Mouse (Mus musculus) lung, embryonic 16.5 days (tissue): ENCODE results near the gene Neurl3. TPM values are rescaled to one million over a fixed set of nuclear protein-coding genes. Genes with fewer than 3 reads are reported as not detected.

Source experiments
- ATAC-seq: fragments of 200-750 bp; cut with Nextera tagmentation; 2 replicates; pipeline ENCODE4 v1.8.0; 2017; ENCODE audit warnings: low read depth, mild to moderate bottlenecking, moderate library complexity
- H3K27ac ChIP-seq: fragments of 300-500 bp; sonication (generic); 2 replicates; pipeline ENCODE4 v1.5.1; 2014; ENCODE audit warnings: mild to moderate bottlenecking, control low read depth, low read length
- H3K27me3 ChIP-seq: fragments of 300-500 bp; sonication (generic); 2 replicates; pipeline ENCODE4 v1.6.1; 2014; ENCODE audit warnings: low read depth, low read length, mixed read lengths; ENCODE audit not compliant: control insufficient read depth, insufficient read depth
- H3K36me3 ChIP-seq: fragments of 300-500 bp; sonication (generic); 2 replicates; pipeline ENCODE4 v1.6.1; 2014; ENCODE audit warnings: low read length; ENCODE audit not compliant: control insufficient read depth, insufficient read depth
- H3K4me1 ChIP-seq: fragments of 300-500 bp; sonication (generic); replicated peaks from 2 replicates; pipeline ENCODE4 v1.6.1; 2014; ENCODE audit warnings: low read length, mixed read lengths; ENCODE audit not compliant: control insufficient read depth, insufficient read depth
- H3K4me2 ChIP-seq: fragments of 300-500 bp; sonication (generic); 2 replicates; pipeline ENCODE4 v1.6.1; 2014; ENCODE audit warnings: low read depth, low read length, control low read depth
- H3K4me3 ChIP-seq: fragments of 300-500 bp; sonication (generic); 2 replicates; pipeline ENCODE4 v1.5.1; 2014; ENCODE audit warnings: mild to moderate bottlenecking, low read length, control low read depth
- H3K9ac ChIP-seq: fragments of 300-500 bp; sonication (generic); 2 replicates; pipeline ENCODE4 v1.6.1; 2014; ENCODE audit warnings: low read length, control low read depth
- H3K9me3 ChIP-seq: fragments of 300-500 bp; sonication (generic); 2 replicates; pipeline ENCODE4 v1.6.1; 2016; ENCODE audit warnings: low read length; ENCODE audit not compliant: control insufficient read depth
- WGBS: fragments of 180-500 bp; shearing (Covaris S2); extraction: QIAGEN DNeasy Blood & Tissue Kit; methylation state at CpG from one replicate; pipeline ENCODE4 v1.1.7; 2014; 5-methylcytosine and 5-hydroxymethylcytosine counted together
- polyA plus RNA-seq: library from polyadenylated mRNA; unstranded; fragments of >200 nt; fragmentation: Nextera tagmentation; extraction: Ambion mirVana; gene quantifications from 2 replicates; pipeline ENCODE4 v1.2.1, GENCODE M21; 2015

Neurl3 gene
- polyA plus RNA-seq, 1 experiment from 2014 or later = 7.5 TPM

DNA sequence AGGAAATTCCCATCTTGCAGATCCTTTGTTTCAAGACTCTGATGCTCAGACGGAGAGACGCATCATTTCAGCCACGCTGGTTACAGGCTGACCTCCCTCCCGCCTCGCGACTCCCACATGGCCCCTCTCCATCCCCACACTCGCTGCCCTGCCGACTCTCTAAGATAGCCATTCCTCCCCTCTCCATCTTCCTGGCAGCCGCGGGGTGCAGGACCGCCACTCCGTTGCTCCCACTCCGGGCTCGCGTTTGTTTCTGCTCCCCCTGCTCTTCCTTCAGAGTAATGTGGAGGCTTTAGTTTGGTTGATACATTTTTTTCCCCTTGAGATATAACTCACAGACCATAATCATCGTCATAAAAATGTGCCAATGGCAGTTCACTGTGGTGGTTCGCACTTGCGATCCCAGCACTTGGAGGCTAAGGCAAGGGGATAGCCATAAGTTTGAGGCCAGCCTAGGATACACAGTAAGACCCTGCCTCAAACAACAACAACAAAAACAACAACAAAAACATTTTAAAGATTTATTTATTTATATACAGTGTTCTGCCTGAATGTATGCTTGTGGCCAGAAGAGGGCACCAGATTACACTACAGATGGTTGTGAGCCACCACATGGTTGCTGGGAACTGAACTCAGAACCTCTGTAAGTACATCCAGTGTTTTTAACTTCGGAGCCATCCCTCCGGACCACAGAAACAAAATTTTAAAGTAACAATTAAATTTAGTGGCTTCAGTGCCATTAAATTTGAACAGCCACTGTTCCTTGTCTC lies 18.4 kb downstream of the Neurl3 start:
- 0 out of 2 replicates have a peak, but pooled peaks cover 2% of the 10 kb centered on the region for H3K36me3 ChIP-seq
- 27% methylated on average over 20 of the region's 20 CpGs for WGBS
- no peak overlapping the region for H3K27ac ChIP-seq
- H3K9me3 ChIP-seq = peaks cover 8% of the 10 kb centered on the region
- peaks cover 3% of the 10 kb centered on the region for H3K27me3 ChIP-seq
- no peak overlapping the region for H3K4me2 ChIP-seq
- H3K4me1 ChIP-seq = no peaks in the 10 kb centered on the region; the same call in 1 of the 2 replicates
- H3K4me3 ChIP-seq = no peak overlapping the region
- H3K9ac ChIP-seq = no peak overlapping the region
- ATAC-seq = no peak

DNA sequence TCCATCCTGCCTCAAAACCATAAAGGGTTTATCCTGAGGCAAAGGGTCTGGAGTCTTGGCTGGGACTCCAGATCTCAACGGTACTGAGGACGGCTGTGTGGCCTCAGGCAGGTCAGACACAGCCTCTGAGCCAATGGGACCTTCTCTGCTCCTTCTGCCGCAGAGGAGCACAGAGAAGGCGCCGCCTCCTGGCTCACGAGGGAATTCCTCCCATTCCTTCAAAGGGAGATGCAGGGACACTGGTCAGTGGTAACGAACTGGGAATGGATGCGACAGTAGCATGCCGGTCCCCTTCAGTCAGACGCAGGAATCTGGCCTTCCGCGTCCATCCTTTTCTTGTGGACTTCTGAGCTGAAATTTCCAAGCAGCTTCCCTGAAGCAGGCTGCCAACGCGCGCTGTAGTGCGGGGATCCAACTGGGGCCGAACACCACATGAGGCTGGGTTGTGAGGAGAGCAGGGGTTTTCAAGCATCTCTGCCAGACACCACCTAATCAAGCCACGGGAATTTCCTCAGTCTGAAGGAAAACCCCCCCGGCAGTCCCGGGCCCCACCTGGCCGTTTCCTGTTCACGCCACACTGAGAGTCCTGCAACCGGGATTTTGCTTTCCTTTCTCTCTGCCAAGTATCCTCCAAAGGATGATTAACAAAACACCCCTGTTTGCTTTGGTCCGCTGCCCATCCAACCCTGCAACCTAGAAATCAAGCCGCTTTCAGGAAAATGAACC lies 19.7 kb downstream of the Neurl3 start:
- 0 out of 2 replicates have a peak, but pooled peaks cover 2% of the 10 kb centered on the region for H3K36me3 ChIP-seq
- H3K4me3 ChIP-seq = peak overlapping the region; percentile 20; the same call in 1 of the 2 replicates
- no peak overlapping the region for H3K27ac ChIP-seq
- peaks cover 3% of the 10 kb centered on the region for H3K27me3 ChIP-seq
- H3K9me3 ChIP-seq = peaks cover 8% of the 10 kb centered on the region
- 7% methylated on average over 25 of the region's 25 CpGs for WGBS
- peak overlapping the region; percentile 37 for H3K9ac ChIP-seq
- no peaks in the 10 kb centered on the region; the same call in 1 of the 2 replicates for H3K4me1 ChIP-seq
- peak overlapping the region; percentile 50 for H3K4me2 ChIP-seq
- ATAC-seq = peak; percentile 43; the same call in 1 of the 2 replicates

DNA sequence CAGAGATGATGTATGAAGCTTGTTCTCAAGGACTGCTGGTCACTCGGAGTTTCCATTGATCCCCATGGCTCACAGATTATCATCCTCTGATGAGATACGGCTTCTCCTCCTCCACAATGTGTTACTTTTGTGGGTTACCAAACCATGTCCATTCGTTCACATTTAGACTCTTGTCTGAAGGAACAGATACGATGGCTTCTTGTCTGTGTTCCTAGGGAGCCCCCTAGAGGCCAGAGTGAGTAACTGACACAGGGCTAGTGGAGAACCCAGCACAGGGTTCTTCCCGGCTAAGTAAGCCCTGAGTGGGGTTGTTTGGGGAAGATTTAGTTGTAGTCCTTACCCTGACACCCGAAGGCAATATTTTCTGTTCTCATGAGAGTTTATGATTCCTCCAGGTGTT lies 21.7 kb downstream of the Neurl3 start:
- H3K4me1 ChIP-seq = no peaks in the 10 kb centered on the region; the same call in 1 of the 2 replicates
- H3K9me3 ChIP-seq = peaks cover 5% of the 10 kb centered on the region
- 4% methylated on average over 6 of the region's 6 CpGs for WGBS
- H3K9ac ChIP-seq = no peak overlapping the region
- ATAC-seq = peak; percentile 68
- H3K27ac ChIP-seq = no peak overlapping the region
- H3K27me3 ChIP-seq = peaks cover 3% of the 10 kb centered on the region
- no peak overlapping the region for H3K4me2 ChIP-seq
- 0 out of 2 replicates have a peak, but pooled peaks cover 2% of the 10 kb centered on the region for H3K36me3 ChIP-seq
- no peak overlapping the region for H3K4me3 ChIP-seq

DNA sequence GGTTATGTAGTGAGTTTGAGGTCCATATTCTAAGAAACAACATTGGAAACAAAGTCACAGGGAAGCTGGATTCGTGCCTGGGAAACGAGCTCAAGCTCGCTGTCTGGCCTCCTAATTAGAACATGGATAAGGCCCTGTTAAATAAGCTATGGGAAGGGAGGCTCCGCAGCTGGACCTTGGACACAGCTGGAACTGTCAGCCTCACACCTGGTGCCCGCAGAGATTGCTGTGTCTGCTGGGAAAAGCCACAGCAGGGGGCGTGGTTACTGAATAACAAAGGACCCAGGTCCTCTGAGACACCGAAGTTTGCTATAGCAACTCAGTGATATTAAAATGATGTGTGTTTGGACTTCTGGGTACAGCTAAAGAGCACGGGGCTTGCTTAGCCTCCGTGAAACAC lies 23.1 kb downstream of the Neurl3 start:
- H3K4me3 ChIP-seq = no peak overlapping the region
- no peak for ATAC-seq
- H3K4me1 ChIP-seq = no peaks in the 10 kb centered on the region; the same call in 1 of the 2 replicates
- peaks cover 2% of the 10 kb centered on the region for H3K9me3 ChIP-seq
- no peak overlapping the region for H3K9ac ChIP-seq
- WGBS = 11% methylated on average over 9 of the region's 9 CpGs
- 0 out of 2 replicates have a peak, but pooled peaks cover under 1% of the 10 kb centered on the region for H3K36me3 ChIP-seq
- no peak overlapping the region for H3K27ac ChIP-seq
- H3K27me3 ChIP-seq = peaks cover 3% of the 10 kb centered on the region; the same call in 1 of the 2 replicates
- no peak overlapping the region for H3K4me2 ChIP-seq

DNA sequence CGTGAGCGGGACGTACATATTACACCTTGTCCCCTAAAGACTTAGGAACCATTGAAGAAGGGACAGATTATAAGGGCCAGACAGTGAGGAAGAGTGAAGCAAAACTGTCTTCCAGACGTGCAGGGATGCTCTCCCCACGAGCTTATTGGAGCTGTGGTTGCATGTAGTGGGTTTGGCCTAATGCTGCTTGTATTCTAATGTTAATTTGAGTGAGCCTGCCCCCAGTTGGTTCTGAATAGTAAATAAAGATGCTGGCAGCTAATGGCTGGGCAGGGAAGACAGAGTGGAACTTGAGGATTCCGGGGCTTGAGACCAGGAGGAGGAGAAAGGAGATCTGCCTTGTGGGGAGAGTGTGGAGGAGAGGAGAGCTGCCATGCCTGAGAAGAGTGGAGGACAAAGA lies 27.8 kb downstream of the Neurl3 start:
- H3K4me3 ChIP-seq = no peak overlapping the region
- no peak overlapping the region for H3K27ac ChIP-seq
- ATAC-seq = no peak
- H3K9ac ChIP-seq = no peak overlapping the region
- peaks cover 8% of the 10 kb centered on the region for H3K4me1 ChIP-seq
- no peaks in the 10 kb centered on the region for H3K36me3 ChIP-seq
- WGBS = 60% methylated on average over 6 of the region's 6 CpGs
- no peaks in the 10 kb centered on the region for H3K27me3 ChIP-seq
- no peak overlapping the region for H3K4me2 ChIP-seq
- no peaks in the 10 kb centered on the region for H3K9me3 ChIP-seq

DNA sequence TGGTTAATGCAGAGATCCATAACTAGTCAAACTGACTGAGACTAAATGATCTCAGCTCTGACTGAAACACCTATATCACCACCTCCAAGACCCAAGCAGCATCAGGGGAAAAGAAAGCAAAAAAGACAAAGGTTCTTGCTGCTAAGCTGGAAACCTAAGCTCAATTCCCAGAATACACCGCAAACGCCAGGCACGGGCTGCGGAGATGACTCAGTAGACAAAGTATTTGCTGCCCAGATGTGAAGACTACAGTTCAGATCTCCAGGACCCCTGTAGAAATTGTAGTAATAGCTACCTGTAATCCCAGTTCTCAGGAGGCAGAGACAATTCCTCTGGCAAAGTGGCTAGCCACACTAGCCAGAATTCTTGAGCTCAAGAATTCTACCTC lies 29.7 kb downstream of the Neurl3 start:
- H3K4me2 ChIP-seq = peak overlapping the region; percentile 78
- H3K4me3 ChIP-seq = no peak overlapping the region
- H3K4me1 ChIP-seq = peaks cover 8% of the 10 kb centered on the region
- H3K27ac ChIP-seq = no peak overlapping the region
- no peak overlapping the region; the same call in 1 of the 2 replicates for H3K9ac ChIP-seq
- WGBS = 83% methylated on average over 4 of the region's 4 CpGs
- H3K27me3 ChIP-seq = no peaks in the 10 kb centered on the region
- no peaks in the 10 kb centered on the region for H3K9me3 ChIP-seq
- ATAC-seq = no peak
- H3K36me3 ChIP-seq = no peaks in the 10 kb centered on the region

DNA sequence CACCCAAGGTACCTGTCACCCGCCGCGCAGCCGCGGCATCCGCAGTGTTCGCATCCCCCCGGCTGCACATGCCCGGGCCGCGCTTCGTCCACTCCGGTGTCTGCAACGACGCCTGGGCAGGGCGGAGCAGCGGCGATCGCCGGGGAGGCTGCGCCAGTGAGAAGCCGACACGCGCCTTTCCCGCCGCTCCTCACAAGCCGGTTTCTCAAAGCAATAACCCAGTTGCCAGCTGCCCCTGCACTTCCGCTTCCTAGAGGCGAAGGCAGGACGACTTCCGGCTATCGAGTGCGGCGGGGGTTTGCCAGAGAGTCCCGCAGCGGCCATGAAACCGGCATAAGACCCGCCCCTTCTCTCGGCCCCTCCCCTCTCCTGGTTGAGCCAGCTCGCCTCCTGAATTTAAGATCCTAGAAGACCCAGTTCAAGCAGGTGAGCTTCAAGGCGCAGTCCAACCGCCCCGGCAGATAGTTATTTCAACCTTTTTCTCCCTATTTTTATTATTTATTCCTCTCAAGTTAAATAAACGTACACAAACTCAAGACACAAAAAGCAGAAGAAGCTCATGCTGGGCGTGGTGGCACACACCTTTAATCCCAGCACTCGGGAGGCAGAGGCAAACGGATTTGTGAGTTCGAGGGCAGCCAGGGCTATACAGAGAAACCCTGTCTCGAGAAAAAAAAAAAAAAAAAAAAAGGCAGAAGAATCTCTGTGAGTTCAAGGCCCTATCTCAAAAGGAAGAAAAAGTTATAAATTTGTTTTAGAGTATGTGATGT lies 30.2 kb downstream of the Neurl3 start, which contains the start of gene Uggt1:
Gene Uggt1, minus strand, starts transcription at position 663 of the 770 bp plus-strand sequence.
- H3K27me3 ChIP-seq = no peaks in the 10 kb centered on the region
- no peaks in the 10 kb centered on the region for H3K9me3 ChIP-seq
- peaks cover 8% of the 10 kb centered on the region for H3K4me1 ChIP-seq
- H3K27ac ChIP-seq = peak within 1 kb of the TSS; percentile 68
- peak within 1 kb of the TSS; percentile 73 for H3K4me3 ChIP-seq
- peak within 1 kb of the TSS; percentile 80 for H3K9ac ChIP-seq
- 2% methylated on average over 41 of the region's 49 CpGs for WGBS
- peak within 1 kb of the TSS; percentile 78 for H3K4me2 ChIP-seq
- ATAC-seq = peak; percentile 99
- H3K36me3 ChIP-seq = no peaks in the 10 kb centered on the region

- no peaks in the 10 kb centered on the region for H3K36me3 ChIP-seq
- no peaks in the 10 kb centered on the region for H3K27me3 ChIP-seq
- H3K4me1 ChIP-seq = peaks cover 8% of the 10 kb centered on the region
- peak overlapping the region; percentile 78 for H3K4me2 ChIP-seq
- ATAC-seq = peak; percentile 62
- peak overlapping the region; percentile 73 for H3K4me3 ChIP-seq
- H3K27ac ChIP-seq = peak overlapping the region; percentile 68
- WGBS = 3% methylated on average over 16 of the region's 21 CpGs
- peak overlapping the region; percentile 80 for H3K9ac ChIP-seq
- no peaks in the 10 kb centered on the region for H3K9me3 ChIP-seq
These were observed 30.9 kb downstream of the Neurl3 start for GRCm38 (mm10) chr1:36243447-36244057.
